Mouse (Mus musculus) C2C12 (cell line): ENCODE data around the gene Izumo4. TPM values are rescaled to one million over a fixed set of nuclear protein-coding genes. Genes with fewer than 3 reads are reported as not detected.

ENCODE experiments used
- H3K27me3 ChIP-seq: one replicate; pipeline ENCODE4 v1.6.1; 2011; ENCODE audit not compliant: control insufficient read depth, insufficient read depth, insufficient read length
- H3K36me3 ChIP-seq: one replicate; pipeline ENCODE4 v1.6.1; 2011; ENCODE audit not compliant: control insufficient read depth, insufficient read depth
- H3K4me3 ChIP-seq: one replicate; pipeline ENCODE4 v1.5.1; 2011; ENCODE audit warnings: mild to moderate bottlenecking, control low read depth; ENCODE audit not compliant: poor library complexity, insufficient read depth, severe bottlenecking
- H3K79me2 ChIP-seq: one replicate; pipeline ENCODE4 v1.6.1; 2011; ENCODE audit not compliant: control insufficient read depth, insufficient read depth
- H3K79me3 ChIP-seq: one replicate; pipeline ENCODE4 v1.6.1; 2011; ENCODE audit warnings: low read depth, control low read depth
- H3ac ChIP-seq: one replicate; pipeline ENCODE3; 2011; ENCODE audit warnings: low read depth; ENCODE audit not compliant: control insufficient read depth, insufficient read length
- CEBPB ChIP-seq: IDR thresholded peaks from one replicate; pipeline ENCODE4 v1.6.1; 2011; ENCODE audit warnings: low read depth, mild to moderate bottlenecking, control low read depth, moderate library complexity
- CTCF ChIP-seq: IDR thresholded peaks from one replicate; pipeline ENCODE4 v1.5.1; 2011; ENCODE audit not compliant: control insufficient read depth, insufficient read depth, insufficient read length
- FOSL1 ChIP-seq: IDR thresholded peaks from one replicate; pipeline ENCODE4 v1.8.0; 2011; ENCODE audit warnings: mild to moderate bottlenecking, low read length; ENCODE audit not compliant: poor library complexity, insufficient read depth, severe bottlenecking
- MAX ChIP-seq: IDR thresholded peaks from one replicate; pipeline ENCODE4 v1.6.1; 2011; ENCODE audit warnings: mild to moderate bottlenecking, control low read depth
- MYOD1 ChIP-seq: IDR thresholded peaks from one replicate; pipeline ENCODE4 v1.6.1; 2011; ENCODE audit warnings: low read depth; ENCODE audit not compliant: control insufficient read depth, insufficient read length
- MYOG ChIP-seq: IDR thresholded peaks from one replicate; pipeline ENCODE4 v1.6.1; 2011; ENCODE audit not compliant: control insufficient read depth, insufficient read length; ENCODE audit errors: extremely low read depth
- USF1 ChIP-seq: IDR thresholded peaks from one replicate; pipeline ENCODE4 v1.6.1; 2011; ENCODE audit warnings: low read depth, mild to moderate bottlenecking, control low read depth, moderate library complexity
- polyA plus RNA-seq: library from polyadenylated mRNA; unstranded; fragments of >200 nt; fragmentation: generic; extraction: Trizol; gene quantifications from one replicate; pipeline ENCODE4 v1.2.1, GENCODE M21; 2012; ENCODE audit warnings: missing spikeins

Gene Izumo4
- polyA plus RNA-seq, 1 experiment, result 0.43 TPM

DNA sequence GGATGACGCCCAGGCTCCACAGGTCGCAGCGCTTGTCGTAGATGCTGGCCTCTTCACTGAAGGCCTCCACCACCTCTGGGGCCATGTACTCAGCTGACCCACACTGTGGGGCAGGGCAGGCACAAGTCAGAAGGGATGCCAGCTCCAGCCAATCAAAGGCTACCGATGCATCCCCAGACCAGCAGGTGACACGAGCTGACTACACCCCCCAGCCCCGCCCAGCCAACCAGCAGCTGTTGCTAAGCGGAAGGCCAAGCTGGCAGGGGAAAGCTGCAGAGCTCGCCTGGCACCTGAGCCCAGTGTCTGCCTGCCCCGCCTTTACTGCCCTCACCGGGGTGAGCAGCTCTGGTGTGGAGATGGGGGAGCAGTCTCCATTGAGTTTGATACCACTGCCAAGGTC lies 33.4 kb upstream of the Izumo4 start:
- Histone ChIP-seq H3K27me3 (no peaks in the 10 kb centered on the region), H3K79me2 (peaks cover 27% of the 10 kb centered on the region), H3K4me3 (no peak overlapping the region), H3K79me3 (peaks cover 14% of the 10 kb centered on the region), H3ac (no peak overlapping the region), H3K36me3 (peaks cover 57% of the 10 kb centered on the region)
- TF ChIP-seq FOSL1, result no peak
- no peak for TF ChIP-seq MYOG
- TF ChIP-seq MAX, result no peak
- no peak for TF ChIP-seq MYOD1
- TF ChIP-seq CTCF, result no peak
- TF ChIP-seq USF1, result no peak
- no peak for TF ChIP-seq CEBPB

- TF ChIP-seq FOSL1 (no peak), CEBPB (no peak), USF1 (no peak), CTCF (no peak), MYOD1 (no peak), MAX (no peak), MYOG (no peak)
- Histone ChIP-seq H3ac (no peak overlapping the region), H3K79me2 (peaks cover 31% of the 10 kb centered on the region), H3K27me3 (no peaks in the 10 kb centered on the region), H3K79me3 (peaks cover 17% of the 10 kb centered on the region), H3K36me3 (peaks cover 57% of the 10 kb centered on the region), H3K4me3 (no peak overlapping the region)
These were observed 33.0 kb upstream of the Izumo4 start for GRCm38 (mm10) chr10:80669018-80669417.

GRCm38 (mm10) chr10:80669737-80670485 lies 32.1 kb upstream of the Izumo4 start:
- Histone ChIP-seq H3K36me3 (peaks cover 57% of the 10 kb centered on the region), H3K4me3 (no peak overlapping the region), H3K79me2 (peaks cover 40% of the 10 kb centered on the region), H3ac (no peak overlapping the region), H3K27me3 (no peaks in the 10 kb centered on the region), H3K79me3 (peaks cover 22% of the 10 kb centered on the region)
- no peak for TF ChIP-seq CEBPB
- no peak for TF ChIP-seq MAX
- no peak for TF ChIP-seq FOSL1
- no peak for TF ChIP-seq MYOG
- no peak for TF ChIP-seq CTCF
- no peak for TF ChIP-seq MYOD1
- TF ChIP-seq USF1, result no peak

DNA sequence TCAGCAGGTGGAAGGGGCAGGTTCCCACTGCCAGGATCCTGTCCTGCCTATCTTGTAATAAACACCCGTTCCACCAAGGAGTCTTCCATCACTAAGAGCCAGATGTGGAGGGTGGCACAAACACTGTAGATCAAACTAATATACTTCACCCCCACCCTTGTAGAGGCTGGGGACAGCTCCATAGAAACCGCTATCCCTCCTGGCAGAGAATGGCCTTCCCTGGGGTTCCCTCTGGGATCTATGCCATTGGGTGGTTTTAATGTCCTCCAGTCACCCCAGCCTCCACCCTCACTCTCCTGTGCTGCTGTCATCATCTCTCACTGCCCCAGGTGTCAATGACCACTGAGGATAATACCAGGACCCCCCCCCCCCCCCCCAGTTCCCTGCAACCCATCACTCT lies 31.5 kb upstream of the Izumo4 start:
- no peak overlapping the region for H3K4me3 ChIP-seq
- no peak overlapping the region for H3ac ChIP-seq
- no peaks in the 10 kb centered on the region for H3K27me3 ChIP-seq
- H3K79me3 ChIP-seq, result peaks cover 28% of the 10 kb centered on the region
- peaks cover 57% of the 10 kb centered on the region for H3K36me3 ChIP-seq
- peaks cover 46% of the 10 kb centered on the region for H3K79me2 ChIP-seq
- TF ChIP-seq CEBPB (no peak), MAX (no peak), CTCF (no peak), MYOD1 (no peak), FOSL1 (no peak), USF1 (no peak), MYOG (no peak)

GRCm38 (mm10) chr10:80671251-80671650 lies 30.7 kb upstream of the Izumo4 start:
- Histone ChIP-seq H3K27me3 (no peaks in the 10 kb centered on the region), H3K79me3 (peaks cover 30% of the 10 kb centered on the region), H3ac (no peak overlapping the region), H3K4me3 (no peak overlapping the region), H3K36me3 (peaks cover 51% of the 10 kb centered on the region), H3K79me2 (peaks cover 51% of the 10 kb centered on the region)
- no peak for TF ChIP-seq MYOD1
- TF ChIP-seq MAX, result no peak
- no peak for TF ChIP-seq CTCF
- no peak for TF ChIP-seq CEBPB
- no peak for TF ChIP-seq MYOG
- TF ChIP-seq FOSL1, result no peak
- no peak for TF ChIP-seq USF1
